Mouse (Mus musculus): ENCODE measurements around the gene Fer1l4. TPM values are rescaled to one million over a fixed set of nuclear protein-coding genes. Genes with fewer than 3 reads are reported as not detected.

The Fer1l4 gene
- polyA plus RNA-seq, 1 experiment from 2014 or later = not detected

- no peak overlapping the region for H3K27ac ChIP-seq
- H3K4me1 ChIP-seq = no peaks in the 10 kb centered on the region
- WGBS = 89% methylated on average over 14 of the region's 14 CpGs
- no peak overlapping the region for H3K4me3 ChIP-seq (replicated peaks)
- H3K27me3 ChIP-seq = no peaks in the 10 kb centered on the region
- H3K4me2 ChIP-seq = no peak overlapping the region
- H3K9me3 ChIP-seq (replicated peaks) = no peaks in the 10 kb centered on the region
- peaks cover 100% of the 10 kb centered on the region for H3K36me3 ChIP-seq
- no peak for ATAC-seq (replicated peaks; ENCODE audit: low FRiP score)
- H3K9ac ChIP-seq = no peak overlapping the region
Measured at GRCm38 (mm10) chr2:155991863-155992321, 60.9 kb downstream of the Fer1l4 start.

- WGBS = 92% methylated on average over 10 of the region's 10 CpGs
- no peak overlapping the region for H3K4me3 ChIP-seq (replicated peaks)
- H3K36me3 ChIP-seq = peaks cover 100% of the 10 kb centered on the region
- H3K4me1 ChIP-seq = no peaks in the 10 kb centered on the region
- no peaks in the 10 kb centered on the region for H3K27me3 ChIP-seq
- no peak overlapping the region for H3K4me2 ChIP-seq
- ATAC-seq (replicated peaks; ENCODE audit: low FRiP score) = no peak
- H3K9ac ChIP-seq = no peak overlapping the region
- H3K9me3 ChIP-seq (replicated peaks) = no peaks in the 10 kb centered on the region
- H3K27ac ChIP-seq = no peak overlapping the region
Measured at GRCm38 (mm10) chr2:155991151-155991550, 61.6 kb downstream of the Fer1l4 start.

DNA sequence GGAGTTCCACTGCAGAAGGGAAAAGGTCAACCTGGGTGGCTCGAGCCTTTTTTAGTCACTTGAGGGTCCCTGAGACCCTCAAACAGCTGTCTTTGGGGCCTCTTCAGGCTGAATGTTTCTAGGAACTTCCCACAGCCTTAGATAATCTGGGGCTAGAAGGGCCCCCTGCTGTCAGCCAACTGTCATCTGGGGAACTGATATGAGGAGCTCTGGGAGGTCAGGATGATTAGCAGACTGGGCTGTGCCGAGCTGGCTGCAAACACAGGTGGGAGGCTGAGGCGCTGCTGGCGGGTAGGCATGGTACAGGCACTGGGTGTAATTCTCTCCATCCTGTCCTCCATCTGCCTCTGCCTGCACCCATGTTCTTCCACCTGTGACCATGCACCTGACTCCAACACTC lies 63.7 kb downstream of the Fer1l4 start:
- Histone ChIP-seq H3K9ac (no peak overlapping the region), H3K27me3 (no peaks in the 10 kb centered on the region), H3K9me3 (replicated peaks) (no peaks in the 10 kb centered on the region), H3K36me3 (peaks cover 100% of the 10 kb centered on the region), H3K4me2 (no peak overlapping the region), H3K4me1 (no peaks in the 10 kb centered on the region), H3K27ac (no peak overlapping the region), H3K4me3 (replicated peaks) (no peak overlapping the region)
- WGBS = 80% methylated on average over 4 of the region's 4 CpGs
- ATAC-seq (replicated peaks; ENCODE audit: low FRiP score) = peak; percentile 66; the same call in 1 of the 2 replicates

DNA sequence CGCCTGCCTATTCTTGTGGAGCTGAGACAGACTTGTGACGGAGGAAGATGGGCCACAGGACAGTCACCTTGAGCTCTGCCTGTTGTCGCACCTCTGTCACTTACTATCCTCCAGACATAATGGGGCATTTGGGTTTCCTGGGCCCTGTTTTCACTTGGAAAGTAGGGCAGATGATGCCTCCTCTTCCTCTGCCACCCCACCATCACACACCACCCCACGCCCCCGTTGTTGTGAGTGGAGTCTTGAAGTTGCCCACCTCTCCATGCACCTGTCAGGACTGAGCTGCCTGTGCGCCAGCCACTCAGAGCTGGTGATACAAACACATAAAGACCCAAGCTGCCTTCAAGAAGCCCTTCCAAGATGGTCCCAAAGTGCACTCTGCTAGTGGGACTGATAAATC lies 65.6 kb downstream of the Fer1l4 start:
- Histone ChIP-seq H3K27me3 (no peaks in the 10 kb centered on the region), H3K36me3 (peaks cover 100% of the 10 kb centered on the region), H3K9ac (no peak overlapping the region), H3K27ac (no peak overlapping the region), H3K4me1 (no peaks in the 10 kb centered on the region), H3K9me3 (replicated peaks) (no peaks in the 10 kb centered on the region), H3K4me3 (replicated peaks) (no peak overlapping the region), H3K4me2 (no peak overlapping the region)
- no peak for ATAC-seq (replicated peaks; ENCODE audit: low FRiP score)
- 96% methylated on average over 6 of the region's 6 CpGs for WGBS

DNA sequence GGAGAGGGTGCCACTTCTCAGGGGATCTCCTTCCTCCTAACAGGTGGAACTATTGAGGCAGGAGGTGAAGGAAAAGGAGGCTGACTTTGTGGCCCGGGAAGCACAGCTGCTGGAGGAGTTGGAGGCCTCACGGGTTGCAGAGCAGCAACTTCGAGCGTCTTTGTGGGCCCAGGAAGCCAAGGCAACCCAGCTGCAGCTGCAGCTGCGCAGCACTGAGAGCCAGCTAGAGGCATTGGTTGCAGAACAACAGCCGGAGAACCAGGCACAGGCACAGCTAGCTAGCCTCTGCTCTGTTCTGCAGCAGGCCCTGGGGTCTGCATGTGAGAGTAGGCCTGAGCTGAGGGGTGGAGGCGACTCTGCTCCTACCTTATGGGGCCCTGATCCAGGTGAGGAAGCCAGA lies 67.0 kb downstream of the Fer1l4 start:
- peaks cover 100% of the 10 kb centered on the region for H3K36me3 ChIP-seq
- H3K27me3 ChIP-seq = no peaks in the 10 kb centered on the region
- no peaks in the 10 kb centered on the region for H3K4me1 ChIP-seq
- ATAC-seq (replicated peaks; ENCODE audit: low FRiP score) = no peak
- 90% methylated on average over 7 of the region's 7 CpGs for WGBS
- H3K9ac ChIP-seq = no peak overlapping the region
- no peaks in the 10 kb centered on the region for H3K9me3 ChIP-seq (replicated peaks)
- H3K27ac ChIP-seq = no peak overlapping the region
- no peak overlapping the region for H3K4me3 ChIP-seq (replicated peaks)
- H3K4me2 ChIP-seq = no peak overlapping the region

- 43% methylated on average over 5 of the region's 5 CpGs for WGBS
- Histone ChIP-seq H3K9me3 (replicated peaks) (no peaks in the 10 kb centered on the region), H3K9ac (no peak overlapping the region), H3K36me3 (peaks cover 95% of the 10 kb centered on the region), H3K27ac (peak overlapping the region; percentile 10; the same call in 1 of the 2 replicates), H3K4me2 (no peak overlapping the region), H3K4me3 (replicated peaks) (no peak overlapping the region), H3K4me1 (no peaks in the 10 kb centered on the region), H3K27me3 (no peaks in the 10 kb centered on the region)
- ATAC-seq (replicated peaks; ENCODE audit: low FRiP score) = no peak
Measured at GRCm38 (mm10) chr2:155979328-155979991, 73.3 kb downstream of the Fer1l4 start.

- no peaks in the 10 kb centered on the region for H3K9me3 ChIP-seq (replicated peaks)
- no peak overlapping the region for H3K9ac ChIP-seq
- H3K36me3 ChIP-seq = peaks cover 91% of the 10 kb centered on the region
- no peaks in the 10 kb centered on the region for H3K4me1 ChIP-seq
- H3K4me3 ChIP-seq (replicated peaks) = no peak overlapping the region
- 79% methylated on average over 14 of the region's 14 CpGs for WGBS
- no peak for ATAC-seq (replicated peaks; ENCODE audit: low FRiP score)
- H3K27ac ChIP-seq = no peak overlapping the region
- no peak overlapping the region for H3K4me2 ChIP-seq
- H3K27me3 ChIP-seq = no peaks in the 10 kb centered on the region
Measured at GRCm38 (mm10) chr2:155974087-155974731, 78.5 kb downstream of the Fer1l4 start.

- peaks cover 92% of the 10 kb centered on the region for H3K36me3 ChIP-seq
- H3K27ac ChIP-seq = no peak overlapping the region
- H3K4me1 ChIP-seq = no peaks in the 10 kb centered on the region
- H3K27me3 ChIP-seq = no peaks in the 10 kb centered on the region
- no peak overlapping the region for H3K4me3 ChIP-seq (replicated peaks)
- no peak overlapping the region for H3K9ac ChIP-seq
- no peak overlapping the region for H3K4me2 ChIP-seq
- 88% methylated on average over 6 of the region's 6 CpGs for WGBS
- no peak for ATAC-seq (replicated peaks; ENCODE audit: low FRiP score)
- H3K9me3 ChIP-seq (replicated peaks) = no peaks in the 10 kb centered on the region
Measured at GRCm38 (mm10) chr2:155973348-155973747, 79.4 kb downstream of the Fer1l4 start.

Other genes with a start within 250 kb of the Fer1l4 start
- 14.5 and 18.1 TPM in 2 replicates for gene BC029722, start 233.5 kb downstream of the Fer1l4 start, polyA plus RNA-seq (2015; fragmentation: Nextera tagmentation; extraction: Ambion mirVana)
- 204 and 210 TPM in 2 replicates for gene Eif6, start 226.0 kb downstream of the Fer1l4 start, polyA plus RNA-seq (2015; fragmentation: Nextera tagmentation; extraction: Ambion mirVana)
- gene Fam83c, start 218.1 kb downstream of the Fer1l4 start, polyA plus RNA-seq (2015; fragmentation: Nextera tagmentation; extraction: Ambion mirVana) = 0.15 and 0.19 TPM in 2 replicates
- 66.6 and 81.7 TPM in 2 replicates for gene Uqcc1, start 122.6 kb downstream of the Fer1l4 start, polyA plus RNA-seq (2015; fragmentation: Nextera tagmentation; extraction: Ambion mirVana)
- gene Gm15557, start 112.2 kb downstream of the Fer1l4 start, polyA plus RNA-seq (2015; fragmentation: Nextera tagmentation; extraction: Ambion mirVana) = not detected in 2 replicates
- gene Gdf5, start 107.6 kb downstream of the Fer1l4 start, polyA plus RNA-seq (2015; fragmentation: Nextera tagmentation; extraction: Ambion mirVana) = 0.51 and 0.84 TPM in 2 replicates
- gene Cep250, start 96.5 kb downstream of the Fer1l4 start, polyA plus RNA-seq (2015; fragmentation: Nextera tagmentation; extraction: Ambion mirVana) = 21.9 and 24.4 TPM in 2 replicates
- 0.75 and 1.0 TPM in 2 replicates for gene 6430550D23Rik, start 45.0 kb downstream of the Fer1l4 start, polyA plus RNA-seq (2015; fragmentation: Nextera tagmentation; extraction: Ambion mirVana)
- 212 and 240 TPM in 2 replicates for gene Ergic3, start 44.9 kb downstream of the Fer1l4 start, polyA plus RNA-seq (2015; fragmentation: Nextera tagmentation; extraction: Ambion mirVana)
- 3.6 and 4.1 TPM in 2 replicates for gene Spag4, start 12.2 kb upstream of the Fer1l4 start, polyA plus RNA-seq (2015; fragmentation: Nextera tagmentation; extraction: Ambion mirVana)
- 69.6 and 71.2 TPM in 2 replicates for gene Cpne1, start 59.0 kb upstream of the Fer1l4 start, polyA plus RNA-seq (2015; fragmentation: Nextera tagmentation; extraction: Ambion mirVana)
- gene Rbm12, start 59.0 kb upstream of the Fer1l4 start, polyA plus RNA-seq (2015; fragmentation: Nextera tagmentation; extraction: Ambion mirVana) = 30.5 and 32.8 TPM in 2 replicates
- 18.1 and 19.4 TPM in 2 replicates for gene Gm28036, start 74.1 kb upstream of the Fer1l4 start, polyA plus RNA-seq (2015; fragmentation: Nextera tagmentation; extraction: Ambion mirVana)
- 406 and 428 TPM in 2 replicates for gene Romo1, start 91.1 kb upstream of the Fer1l4 start, polyA plus RNA-seq (2015; fragmentation: Nextera tagmentation; extraction: Ambion mirVana)
- 47.7 and 50.2 TPM in 2 replicates for gene Nfs1, start 91.2 kb upstream of the Fer1l4 start, polyA plus RNA-seq (2015; fragmentation: Nextera tagmentation; extraction: Ambion mirVana)
- 653 and 664 TPM in 2 replicates for gene Rbm39, start 127.3 kb upstream of the Fer1l4 start, polyA plus RNA-seq (2015; fragmentation: Nextera tagmentation; extraction: Ambion mirVana)
- 78.4 and 79.3 TPM in 2 replicates for gene Phf20, start 143.5 kb upstream of the Fer1l4 start, polyA plus RNA-seq (2015; fragmentation: Nextera tagmentation; extraction: Ambion mirVana)

All from kidney, embryonic 15.5 days (tissue).